Mouse (Mus musculus) neutrophil, adult 59 days (primary cell): ENCODE data around the gene Afdn. TPM values are rescaled to one million over a fixed set of nuclear protein-coding genes. Genes with fewer than 3 reads are reported as not detected.

Source experiments
- total RNA-seq, 2 experiments: library from RNA; stranded (reverse); gene quantifications; 1 replicate in 1 of 2; 2 replicates in 1 of 2; pipeline ENCODE4 v1.2.4; 2023

Afdn gene
- 10 to 100 TPM; 21.3 to 31.5 TPM for total RNA-seq

GRCm38 (mm10) chr17:13759853-13760627, at the start of gene Afdn:
TSS of gene Afdn (plus strand) at chr17:13760539.

GRCm38 (mm10) chr17:13761179-13761913, 1.0 kb downstream of the Afdn start, which contains the start of gene Tcte2:
TSS of gene Tcte2 (minus strand) at chr17:13761825.

GRCm38 (mm10) chr17:13948073-13948472, 187.7 kb downstream of the Afdn start, which contains the start of gene Gm7168:
TSS of gene Gm7168 (plus strand) at chr17:13948373.

Other genes with a start within 250 kb of the Afdn start
- gene Tcte2, start 1.3 kb downstream of the Afdn start, total RNA-seq = under 1 TPM in 1 of 2 experiments, not detected in 1; 0.82 TPM
- not detected for gene Gm7168, start 187.8 kb downstream of the Afdn start, total RNA-seq
- gene Gm7356, start 243.2 kb downstream of the Afdn start, total RNA-seq = not detected